Mouse (Mus musculus) intestine, embryonic 14.5 days (tissue): Measurements from ENCODE around the gene Atg13. TPM values are rescaled to one million over a fixed set of nuclear protein-coding genes. Genes with fewer than 3 reads are reported as not detected.

Experiments
- ATAC-seq: fragments of 200-750 bp; cut with Nextera tagmentation; replicated peaks from 2 replicates; pipeline ENCODE4 v1.8.0; 2017; ENCODE audit warnings: low read depth, moderate number of reproducible peaks, moderate TSS enrichment, moderate library complexity; ENCODE audit not compliant: low FRiP score, low TSS enrichment
- DNase-seq: peaks from one replicate; pipeline ENCODE4 v3.0.0-alpha.2; 2018; ENCODE audit warnings: low spot score
- H3K27ac ChIP-seq: fragments of 300-500 bp; sonication (generic); 2 replicates; pipeline ENCODE4 v1.5.1; 2014; ENCODE audit warnings: low read depth, mild to moderate bottlenecking, control low read depth
- H3K27me3 ChIP-seq: fragments of 300-500 bp; sonication (generic); replicated peaks from 2 replicates; pipeline ENCODE4 v1.6.1; 2014; ENCODE audit warnings: low read length, control low read depth; ENCODE audit not compliant: control insufficient read depth, insufficient read depth
- H3K36me3 ChIP-seq: fragments of 300-500 bp; sonication (generic); 2 replicates; pipeline ENCODE4 v1.6.1; 2014; ENCODE audit warnings: low read length, control low read depth; ENCODE audit not compliant: control insufficient read depth, insufficient read depth
- H3K4me1 ChIP-seq: fragments of 300-500 bp; sonication (generic); replicated peaks from 2 replicates; pipeline ENCODE4 v1.6.1; 2014; ENCODE audit warnings: low read length, control low read depth, mixed read lengths; ENCODE audit not compliant: control insufficient read depth, insufficient read depth
- H3K4me2 ChIP-seq: fragments of 300-500 bp; sonication (generic); 2 replicates; pipeline ENCODE4 v1.6.1; 2014; ENCODE audit warnings: low read length
- H3K4me3 ChIP-seq: fragments of 300-500 bp; sonication (generic); 2 replicates; pipeline ENCODE4 v1.5.1; 2014; ENCODE audit warnings: low read depth, low read length, control low read depth, mixed read lengths
- H3K9ac ChIP-seq: fragments of 300-500 bp; sonication (generic); 2 replicates; pipeline ENCODE4 v1.6.1; 2014; ENCODE audit warnings: mild to moderate bottlenecking, low read length
- H3K9me3 ChIP-seq: fragments of 300-500 bp; sonication (generic); 2 replicates; pipeline ENCODE4 v1.6.1; 2016; ENCODE audit warnings: low read length, control low read depth; ENCODE audit not compliant: control insufficient read depth
- WGBS: fragments of 180-500 bp; shearing (Covaris S2); extraction: QIAGEN DNeasy Blood & Tissue Kit; methylation state at CpG from one replicate; pipeline ENCODE4 v1.1.7; 2014; 5-methylcytosine and 5-hydroxymethylcytosine counted together
- polyA plus RNA-seq: library from polyadenylated mRNA; unstranded; fragments of >200 nt; fragmentation: Nextera tagmentation; extraction: Ambion mirVana; gene quantifications from 2 replicates; pipeline ENCODE4 v1.2.1, GENCODE M21; 2014

The Atg13 gene
- polyA plus RNA-seq, 1 experiment from 2014 or later: 24.9 TPM

GRCm38 (mm10) chr2:91649152-91649551 lies 61.2 kb downstream of the Atg13 start:
- H3K36me3 ChIP-seq: peaks cover 51% of the 10 kb centered on the region
- DNase-seq: no peak
- peak overlapping the region; percentile 83 for H3K9ac ChIP-seq
- H3K4me1 ChIP-seq: peaks cover 16% of the 10 kb centered on the region; the same call in 1 of the 2 replicates
- ATAC-seq: no peak; the same call in 1 of the 2 replicates
- no peaks in the 10 kb centered on the region for H3K9me3 ChIP-seq
- H3K4me2 ChIP-seq: peak overlapping the region; percentile 73
- WGBS: 2% methylated on average over 15 of the region's 15 CpGs
- H3K27ac ChIP-seq: peak overlapping the region; percentile 81
- H3K4me3 ChIP-seq: peak overlapping the region; percentile 92
- H3K27me3 ChIP-seq: no peaks in the 10 kb centered on the region

- Histone ChIP-seq H3K27me3 (no peaks in the 10 kb centered on the region), H3K36me3 (peaks cover 56% of the 10 kb centered on the region), H3K9me3 (no peaks in the 10 kb centered on the region), H3K4me2 (no peak overlapping the region), H3K4me1 (peaks cover 11% of the 10 kb centered on the region; the same call in 1 of the 2 replicates), H3K27ac (no peak overlapping the region), H3K4me3 (no peak overlapping the region), H3K9ac (no peak overlapping the region)
- DNase-seq (peak; percentile 76), ATAC-seq (no peak)
- WGBS: 23% methylated on average over 1 of the region's 1 CpGs
Observed at GRCm38 (mm10) chr2:91646733-91647132, 63.6 kb downstream of the Atg13 start.

- H3K4me2 ChIP-seq: no peak overlapping the region
Observed at GRCm38 (mm10) chr2:91645811-91646210, 64.6 kb downstream of the Atg13 start.

GRCm38 (mm10) chr2:91645354-91645753 lies 65.0 kb downstream of the Atg13 start:
- H3K27ac ChIP-seq: no peak overlapping the region
- DNase-seq: no peak
- H3K9ac ChIP-seq: no peak overlapping the region
- peaks cover 56% of the 10 kb centered on the region for H3K36me3 ChIP-seq
- no peak overlapping the region for H3K4me3 ChIP-seq
- ATAC-seq: no peak
- H3K27me3 ChIP-seq: no peaks in the 10 kb centered on the region
- H3K4me2 ChIP-seq: no peak overlapping the region
- no peaks in the 10 kb centered on the region for H3K9me3 ChIP-seq
- peaks cover 4% of the 10 kb centered on the region; the same call in 1 of the 2 replicates for H3K4me1 ChIP-seq
- 96% methylated on average over 15 of the region's 15 CpGs for WGBS

More at GRCm38 (mm10) chr2:91645811-91646210, 64.6 kb downstream of the Atg13 start:
- H3K9me3 ChIP-seq: no peaks in the 10 kb centered on the region
- 96% methylated on average over 11 of the region's 11 CpGs for WGBS
- H3K27me3 ChIP-seq: no peaks in the 10 kb centered on the region
- H3K27ac ChIP-seq: no peak overlapping the region
- ATAC-seq (no peak), DNase-seq (no peak)
- peaks cover 7% of the 10 kb centered on the region; the same call in 1 of the 2 replicates for H3K4me1 ChIP-seq
- H3K4me3 ChIP-seq: no peak overlapping the region
- H3K36me3 ChIP-seq: peaks cover 56% of the 10 kb centered on the region
- no peak overlapping the region for H3K9ac ChIP-seq

- no peak for DNase-seq
- Histone ChIP-seq H3K9ac (no peak overlapping the region), H3K4me2 (no peak overlapping the region), H3K9me3 (no peaks in the 10 kb centered on the region), H3K36me3 (peaks cover 56% of the 10 kb centered on the region), H3K27me3 (no peaks in the 10 kb centered on the region), H3K27ac (no peak overlapping the region), H3K4me3 (no peak overlapping the region), H3K4me1 (peaks cover 4% of the 10 kb centered on the region; the same call in 1 of the 2 replicates)
- no peak for ATAC-seq
- 93% methylated on average over 11 of the region's 11 CpGs for WGBS
Observed at GRCm38 (mm10) chr2:91644021-91644420, 66.4 kb downstream of the Atg13 start.

GRCm38 (mm10) chr2:91642825-91643415 lies 67.5 kb downstream of the Atg13 start:
- Histone ChIP-seq H3K27me3 (no peaks in the 10 kb centered on the region), H3K4me2 (no peak overlapping the region), H3K9ac (no peak overlapping the region), H3K9me3 (no peaks in the 10 kb centered on the region), H3K4me3 (no peak overlapping the region), H3K27ac (no peak overlapping the region), H3K36me3 (peaks cover 54% of the 10 kb centered on the region), H3K4me1 (no peaks in the 10 kb centered on the region)
- DNase-seq (no peak), ATAC-seq (no peak; the same call in 1 of the 2 replicates)
- 77% methylated on average over 2 of the region's 2 CpGs for WGBS

- peaks cover 14% of the 10 kb centered on the region for H3K36me3 ChIP-seq
- H3K27me3 ChIP-seq: no peaks in the 10 kb centered on the region
- H3K4me2 ChIP-seq: no peak overlapping the region
- DNase-seq (no peak), ATAC-seq (no peak)
- WGBS: 69% methylated on average over 6 of the region's 6 CpGs
- no peaks in the 10 kb centered on the region for H3K4me1 ChIP-seq
- H3K9ac ChIP-seq: no peak overlapping the region
- H3K4me3 ChIP-seq: no peak overlapping the region
- H3K27ac ChIP-seq: no peak overlapping the region
- no peaks in the 10 kb centered on the region for H3K9me3 ChIP-seq
Observed at GRCm38 (mm10) chr2:91638931-91639330, 71.4 kb downstream of the Atg13 start.

- Histone ChIP-seq H3K4me2 (no peak overlapping the region), H3K9me3 (no peaks in the 10 kb centered on the region), H3K4me3 (no peak overlapping the region), H3K4me1 (no peaks in the 10 kb centered on the region), H3K9ac (no peak overlapping the region), H3K27me3 (no peaks in the 10 kb centered on the region), H3K27ac (no peak overlapping the region), H3K36me3 (no peaks in the 10 kb centered on the region)
- no peak for DNase-seq
- 73% methylated on average over 5 of the region's 5 CpGs for WGBS
- no peak; the same call in 1 of the 2 replicates for ATAC-seq
Observed at GRCm38 (mm10) chr2:91636727-91637338, 73.5 kb downstream of the Atg13 start.

GRCm38 (mm10) chr2:91636229-91636628 lies 74.1 kb downstream of the Atg13 start, which contains the start of gene F2:
F2 (minus strand) TSS chr2:91636414.
- WGBS: 81% methylated on average over 8 of the region's 8 CpGs
- Histone ChIP-seq H3K27ac (no peak within 1 kb of the TSS), H3K9me3 (no peaks in the 10 kb centered on the region), H3K4me2 (no peak within 1 kb of the TSS), H3K4me3 (no peak within 1 kb of the TSS), H3K4me1 (no peaks in the 10 kb centered on the region), H3K27me3 (no peaks in the 10 kb centered on the region), H3K9ac (no peak within 1 kb of the TSS), H3K36me3 (no peaks in the 10 kb centered on the region)
- no peak for ATAC-seq
- DNase-seq: no peak
